Mouse (Mus musculus): ENCODE results near the gene Mapkapk3. TPM values are rescaled to one million over a fixed set of nuclear protein-coding genes. Genes with fewer than 3 reads are reported as not detected.

Gene Mapkapk3
- total RNA-seq (2017) = 62.0 and 62.6 TPM in 2 replicates

DNA sequence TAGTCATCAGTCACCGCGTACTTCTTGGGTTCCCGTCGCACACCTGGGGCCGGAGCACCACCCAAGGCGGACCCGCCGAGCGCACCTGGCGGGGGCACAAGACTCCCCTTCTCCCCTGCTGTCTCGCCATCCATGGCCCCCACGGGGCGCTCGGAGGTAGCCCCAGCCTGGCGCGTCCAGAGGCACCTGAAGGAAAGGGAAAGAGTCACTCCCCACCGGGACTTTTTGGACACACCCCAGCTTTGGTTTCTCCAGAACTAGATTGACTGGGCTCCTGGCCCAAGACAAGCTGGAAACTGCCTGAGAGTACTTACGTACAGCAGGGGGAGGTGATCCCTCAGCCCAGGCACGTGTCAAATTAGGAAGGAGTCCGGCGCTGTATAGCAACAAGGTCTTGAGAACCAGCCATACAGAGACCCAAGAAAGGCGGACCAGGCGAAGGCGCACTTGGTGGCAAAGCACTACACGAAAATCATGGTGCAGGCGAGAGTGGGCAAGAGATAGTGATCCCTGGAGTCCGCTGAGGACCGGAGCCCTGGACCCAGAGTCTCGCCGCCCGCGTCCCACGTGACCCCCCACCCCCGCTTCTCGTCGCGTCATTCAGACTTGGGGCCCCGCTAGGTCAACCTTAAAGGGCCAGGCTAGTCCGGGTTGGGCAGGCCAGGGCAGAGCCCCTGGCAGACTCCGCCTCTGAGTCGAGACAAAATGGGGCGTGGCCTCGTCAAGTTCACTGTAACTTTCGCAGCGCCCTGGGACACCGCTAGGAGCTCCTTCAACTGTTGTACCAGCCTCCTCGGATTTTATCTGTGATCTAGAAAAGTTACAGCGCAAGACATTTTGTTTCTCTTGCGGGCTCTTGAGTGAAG lies at the start of gene Mapkapk3:
Gene Mapkapk3 (minus strand): TSS at position 667 of the 866 bp plus-strand sequence.
- peak; percentile 69 to 76 for ATAC-seq (replicated peaks in 1 of 2; ENCODE audit: insufficient read depth in 1 of 2, low FRiP score in 2 of 2, low TSS enrichment in 1 of 2, low read depth in 1 of 2, poor library complexity in 2 of 2, severe bottlenecking in 2 of 2)

GRCm38 (mm10) chr9:107338172-107338883 lies 48.7 kb upstream of the Mapkapk3 start, which contains the start of gene Hemk1:
Hemk1 (minus strand) TSS chr9:107338350.
- ATAC-seq (replicated peaks in 1 of 2; ENCODE audit: insufficient read depth in 1 of 2, low FRiP score in 2 of 2, low TSS enrichment in 1 of 2, low read depth in 1 of 2, poor library complexity in 2 of 2, severe bottlenecking in 2 of 2) = peak; percentile 67 to 70

- ATAC-seq (replicated peaks in 1 of 2; ENCODE audit: insufficient read depth in 1 of 2, low FRiP score in 2 of 2, low TSS enrichment in 1 of 2, low read depth in 1 of 2, poor library complexity in 2 of 2, severe bottlenecking in 2 of 2) = no peak
Measured at GRCm38 (mm10) chr9:107336386-107336785, 46.7 kb upstream of the Mapkapk3 start.

DNA sequence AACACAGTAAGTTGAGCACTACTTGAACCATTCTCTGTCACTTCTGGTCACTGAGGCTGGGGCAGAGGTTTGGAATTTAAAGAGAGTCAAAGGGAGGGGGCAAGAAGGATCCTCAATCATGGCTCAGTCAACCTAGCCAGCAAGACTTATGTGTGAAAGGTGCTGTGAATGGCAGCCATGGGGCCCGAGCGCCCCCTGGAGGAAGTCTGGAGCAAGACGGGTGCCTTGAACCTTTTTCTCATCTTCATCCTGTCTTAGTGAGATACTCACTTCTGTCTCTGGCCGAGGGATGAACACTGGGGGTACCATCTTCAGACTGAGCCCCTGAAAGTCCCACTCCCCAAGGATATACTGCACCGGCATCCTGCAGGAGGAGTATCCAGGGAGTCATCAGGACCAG lies 46.2 kb upstream of the Mapkapk3 start:
- peak in 1 of 2 experiments; percentile 43; a peak in 1 of 4 replicates for ATAC-seq (replicated peaks in 1 of 2; ENCODE audit: insufficient read depth in 1 of 2, low FRiP score in 2 of 2, low TSS enrichment in 1 of 2, low read depth in 1 of 2, poor library complexity in 2 of 2, severe bottlenecking in 2 of 2)

GRCm38 (mm10) chr9:107335046-107335445 lies 45.4 kb upstream of the Mapkapk3 start:
- ATAC-seq (replicated peaks in 1 of 2; ENCODE audit: insufficient read depth in 1 of 2, low FRiP score in 2 of 2, low TSS enrichment in 1 of 2, low read depth in 1 of 2, poor library complexity in 2 of 2, severe bottlenecking in 2 of 2) = no peak

DNA sequence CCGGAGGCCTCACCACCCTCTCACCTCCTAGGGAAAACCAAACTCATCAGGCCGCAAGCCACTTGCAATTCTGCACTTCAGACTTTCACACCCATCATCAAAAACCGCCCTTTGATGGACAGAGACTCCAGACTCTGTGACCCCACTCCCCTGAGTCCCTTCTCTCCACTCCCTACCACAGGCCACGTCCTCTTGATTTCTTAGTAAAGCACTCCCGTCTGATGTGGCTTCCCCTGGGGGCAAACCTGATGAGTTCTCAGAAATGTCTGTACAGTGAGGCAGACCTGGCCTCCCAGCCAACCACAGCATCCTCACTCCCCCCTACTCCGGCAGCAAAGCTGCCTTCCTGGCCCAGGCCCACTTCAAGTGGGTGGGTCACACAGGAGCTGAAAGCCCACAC lies 44.7 kb upstream of the Mapkapk3 start:
- ATAC-seq (replicated peaks in 1 of 2; ENCODE audit: insufficient read depth in 1 of 2, low FRiP score in 2 of 2, low TSS enrichment in 1 of 2, low read depth in 1 of 2, poor library complexity in 2 of 2, severe bottlenecking in 2 of 2) = no peak

DNA sequence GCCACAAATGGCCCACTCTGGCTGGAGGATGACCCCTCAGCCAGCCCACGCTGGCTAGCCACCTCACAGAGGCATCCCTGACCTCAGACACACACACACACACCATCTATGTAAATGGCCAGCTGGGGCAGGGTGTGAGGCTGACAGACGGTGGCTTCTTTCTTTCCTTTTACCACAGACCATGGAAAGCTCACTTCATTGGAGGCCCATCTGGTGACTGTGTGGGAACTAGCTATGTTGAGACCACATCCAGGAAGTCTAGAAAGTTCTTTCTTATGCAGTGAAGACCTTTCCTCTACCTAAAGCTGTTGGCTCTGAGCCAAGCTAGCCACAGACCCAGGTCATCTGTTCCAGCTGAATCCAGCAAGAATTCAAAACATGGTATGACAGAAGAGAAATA lies 44.0 kb upstream of the Mapkapk3 start:
- 0 out of 4 replicates have a peak, but pooled peaks have one; percentile 20 to 22 for ATAC-seq (replicated peaks in 1 of 2; ENCODE audit: insufficient read depth in 1 of 2, low FRiP score in 2 of 2, low TSS enrichment in 1 of 2, low read depth in 1 of 2, poor library complexity in 2 of 2, severe bottlenecking in 2 of 2)

- no peak for ATAC-seq (replicated peaks in 1 of 2; ENCODE audit: insufficient read depth in 1 of 2, low FRiP score in 2 of 2, low TSS enrichment in 1 of 2, low read depth in 1 of 2, poor library complexity in 2 of 2, severe bottlenecking in 2 of 2)
Measured at GRCm38 (mm10) chr9:107330791-107331190, 41.1 kb upstream of the Mapkapk3 start.

DNA sequence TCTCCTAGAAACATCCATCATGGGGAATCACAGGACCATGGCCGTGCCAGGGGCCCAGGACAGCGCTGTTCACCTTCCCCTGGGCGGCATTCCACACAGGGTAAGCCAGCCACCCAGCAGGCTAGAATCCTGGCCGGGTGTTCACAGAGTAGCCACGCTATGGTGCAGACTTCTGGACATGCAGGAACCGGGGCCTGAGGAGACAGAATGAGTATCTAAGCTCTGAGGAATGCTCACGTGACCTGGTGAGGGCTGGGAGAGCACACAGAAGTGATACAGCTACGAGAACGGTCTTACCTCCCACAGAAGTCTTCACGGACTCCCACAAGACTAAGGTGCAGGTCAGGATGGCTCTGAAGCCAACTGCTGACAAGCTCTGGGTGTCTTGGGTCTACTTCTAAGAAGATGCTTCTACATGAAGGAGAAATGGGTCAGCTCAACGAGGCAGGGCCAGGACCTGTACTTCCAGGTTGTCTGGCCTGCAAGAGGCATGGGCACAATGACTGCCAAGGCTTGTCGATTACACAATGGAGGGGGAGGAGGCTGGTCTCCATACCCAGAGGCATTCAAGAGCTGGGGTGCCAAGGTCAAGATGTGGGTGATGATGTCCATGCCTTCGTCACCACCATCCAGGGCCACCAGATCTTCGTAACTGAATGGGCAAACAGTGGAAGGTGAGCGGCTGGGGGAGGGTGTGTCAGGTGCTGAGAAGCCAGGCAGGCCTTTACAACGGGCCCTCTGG lies 38.4 kb upstream of the Mapkapk3 start:
- no peak for ATAC-seq (replicated peaks in 1 of 2; ENCODE audit: insufficient read depth in 1 of 2, low FRiP score in 2 of 2, low TSS enrichment in 1 of 2, low read depth in 1 of 2, poor library complexity in 2 of 2, severe bottlenecking in 2 of 2)

DNA sequence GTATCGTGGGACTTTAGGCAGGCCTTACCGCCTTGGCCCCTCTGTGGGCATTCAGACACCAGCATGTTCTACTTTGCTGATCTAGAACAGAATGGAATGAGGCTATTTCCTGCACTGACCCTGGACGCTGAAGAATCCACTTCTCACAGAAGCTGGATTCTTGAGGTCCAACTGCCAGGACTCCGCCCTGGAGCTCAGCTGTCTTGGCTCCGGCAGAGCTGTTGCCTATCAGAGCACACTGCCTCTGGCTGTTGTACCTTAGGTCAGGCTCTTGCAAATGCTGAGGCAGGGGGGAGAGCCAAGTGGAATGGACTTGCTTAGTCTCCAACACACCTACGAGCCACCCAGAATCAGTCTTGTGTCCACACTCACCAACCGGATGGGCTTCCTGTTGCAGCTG lies 36.2 kb upstream of the Mapkapk3 start:
- no peak for ATAC-seq (replicated peaks in 1 of 2; ENCODE audit: insufficient read depth in 1 of 2, low FRiP score in 2 of 2, low TSS enrichment in 1 of 2, low read depth in 1 of 2, poor library complexity in 2 of 2, severe bottlenecking in 2 of 2)

DNA sequence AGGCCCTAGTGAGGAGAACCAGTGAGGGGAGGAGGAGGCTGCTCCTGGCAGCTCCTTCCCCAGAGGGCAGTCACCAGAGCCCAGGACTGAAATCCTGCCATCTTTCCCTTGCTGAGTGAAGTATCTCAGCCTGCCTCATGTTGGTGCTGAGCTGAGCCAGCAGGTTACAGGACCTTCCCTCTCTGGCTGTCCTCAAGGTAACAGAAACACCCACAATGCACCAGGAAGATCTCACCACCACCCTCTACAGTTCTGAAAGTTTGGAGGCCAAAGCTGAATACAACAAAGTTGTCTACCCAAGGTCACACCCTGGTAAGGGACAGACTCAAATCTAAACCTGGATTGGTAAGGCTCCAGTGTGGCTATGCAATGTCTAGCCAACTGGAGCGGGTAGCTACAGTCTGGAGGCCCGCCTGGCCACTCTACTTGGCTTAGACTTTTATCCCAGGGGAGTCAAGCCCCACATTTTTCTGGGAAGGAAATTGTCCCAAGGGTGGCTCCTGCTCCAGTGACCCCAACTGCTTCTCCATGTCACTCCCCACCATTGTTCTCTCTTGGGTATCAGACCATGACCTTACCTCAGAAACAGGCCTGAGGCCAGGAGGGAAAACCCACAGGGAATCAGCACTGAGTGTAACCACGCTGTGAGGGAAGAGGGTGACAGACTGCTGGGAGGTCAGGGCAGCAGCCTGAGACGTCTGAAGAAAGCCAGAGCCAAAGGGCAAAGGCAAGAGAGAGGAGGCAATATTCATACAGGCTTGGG lies 35.3 kb upstream of the Mapkapk3 start:
- no peak for ATAC-seq (replicated peaks in 1 of 2; ENCODE audit: insufficient read depth in 1 of 2, low FRiP score in 2 of 2, low TSS enrichment in 1 of 2, low read depth in 1 of 2, poor library complexity in 2 of 2, severe bottlenecking in 2 of 2)

- ATAC-seq (replicated peaks in 1 of 2; ENCODE audit: insufficient read depth in 1 of 2, low FRiP score in 2 of 2, low TSS enrichment in 1 of 2, low read depth in 1 of 2, poor library complexity in 2 of 2, severe bottlenecking in 2 of 2) = peak; percentile 83 to 93
Measured at GRCm38 (mm10) chr9:107323558-107323957, 33.9 kb upstream of the Mapkapk3 start.

DNA sequence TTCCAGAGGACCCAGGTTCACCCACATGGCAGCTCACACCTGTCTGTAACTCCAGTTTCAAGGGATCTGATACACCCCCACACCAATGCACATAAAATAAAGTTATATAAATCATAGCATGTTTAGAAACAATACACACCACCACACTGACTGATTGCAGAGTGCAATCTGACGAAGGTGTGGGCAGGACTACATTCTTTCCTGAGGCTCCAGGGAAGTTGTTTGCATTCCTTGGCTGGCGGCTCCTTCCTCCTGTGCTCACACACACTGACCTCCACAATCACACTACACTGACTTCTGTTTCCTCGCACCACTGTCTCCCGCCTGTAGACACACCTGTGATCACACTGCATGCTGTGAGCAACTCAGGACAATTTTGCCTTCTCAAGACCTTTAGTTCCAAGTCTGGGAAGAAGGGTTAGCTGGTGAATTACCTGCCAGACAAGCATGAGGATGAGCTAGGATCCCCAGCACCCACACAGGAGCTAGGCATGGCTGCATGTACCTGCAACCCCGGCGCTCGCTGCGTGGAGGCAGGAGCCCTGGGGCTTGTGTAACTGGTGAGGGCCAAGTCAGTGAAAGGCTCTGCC lies 32.9 kb upstream of the Mapkapk3 start:
- ATAC-seq (replicated peaks in 1 of 2; ENCODE audit: insufficient read depth in 1 of 2, low FRiP score in 2 of 2, low TSS enrichment in 1 of 2, low read depth in 1 of 2, poor library complexity in 2 of 2, severe bottlenecking in 2 of 2) = no peak

GRCm38 (mm10) chr9:107315791-107316190 lies 26.1 kb upstream of the Mapkapk3 start:
- no peak for ATAC-seq (replicated peaks in 1 of 2; ENCODE audit: insufficient read depth in 1 of 2, low FRiP score in 2 of 2, low TSS enrichment in 1 of 2, low read depth in 1 of 2, poor library complexity in 2 of 2, severe bottlenecking in 2 of 2)

GRCm38 (mm10) chr9:107313926-107314325 lies 24.2 kb upstream of the Mapkapk3 start:
- ATAC-seq (replicated peaks in 1 of 2; ENCODE audit: insufficient read depth in 1 of 2, low FRiP score in 2 of 2, low TSS enrichment in 1 of 2, low read depth in 1 of 2, poor library complexity in 2 of 2, severe bottlenecking in 2 of 2) = no peak

DNA sequence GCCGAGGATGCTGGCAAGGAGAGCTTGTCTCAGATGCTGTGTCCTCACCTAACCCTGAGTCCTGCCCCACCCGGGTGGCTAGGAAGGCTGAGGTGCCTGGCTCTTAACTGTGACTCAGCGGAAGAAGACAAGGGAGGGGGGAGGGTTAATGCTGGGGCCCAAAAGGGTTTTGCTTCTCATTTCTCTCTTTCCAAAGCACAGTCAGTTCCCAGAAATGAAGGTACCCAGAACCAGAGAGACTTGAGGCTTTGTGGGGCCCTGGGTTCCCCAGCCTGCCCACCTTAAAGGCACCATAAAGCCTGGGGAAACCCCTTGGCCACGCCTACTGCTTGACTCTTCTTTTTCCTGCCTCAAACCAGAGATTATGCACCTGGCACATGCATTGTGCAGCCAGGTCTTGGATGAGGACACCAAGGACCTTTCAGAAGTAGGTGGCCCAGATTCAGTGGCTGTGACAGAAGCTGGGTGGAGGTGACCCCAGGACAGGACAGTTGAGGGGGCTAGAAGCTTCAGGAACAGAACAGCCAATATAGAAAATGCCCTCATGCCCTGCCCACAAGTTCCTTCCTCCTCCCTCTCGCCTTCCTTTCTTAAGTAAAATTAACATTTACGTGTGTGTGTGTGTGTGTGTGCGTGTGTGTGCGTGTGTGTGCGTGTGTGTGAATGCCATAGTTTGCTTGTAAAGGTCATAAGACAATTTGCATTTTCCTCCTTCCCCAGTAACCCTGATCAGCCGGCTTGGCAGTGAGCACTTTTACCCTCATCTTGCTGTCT lies 23.3 kb upstream of the Mapkapk3 start:
- peak; percentile 88 to 92 for ATAC-seq (replicated peaks in 1 of 2; ENCODE audit: insufficient read depth in 1 of 2, low FRiP score in 2 of 2, low TSS enrichment in 1 of 2, low read depth in 1 of 2, poor library complexity in 2 of 2, severe bottlenecking in 2 of 2)
